Mouse (Mus musculus): ENCODE data around the gene Calcoco1.

Gene Calcoco1

GRCm38 (mm10) chr15:102721980-102722475 is at the start of gene Calcoco1:
Gene Calcoco1, minus strand, starts transcription at chr15:102722178.
- peak; percentile 83 to 94 for DNase-seq (ENCODE audit: low spot score in 2 of 2)

GRCm38 (mm10) chr15:102770866-102771265 is 48.9 kb upstream of the Calcoco1 start:
- DNase-seq (ENCODE audit: low spot score in 2 of 2): no peak

- no peak for DNase-seq (ENCODE audit: low spot score in 2 of 2)
Observed at GRCm38 (mm10) chr15:102765207-102765606, 43.2 kb upstream of the Calcoco1 start.

DNA sequence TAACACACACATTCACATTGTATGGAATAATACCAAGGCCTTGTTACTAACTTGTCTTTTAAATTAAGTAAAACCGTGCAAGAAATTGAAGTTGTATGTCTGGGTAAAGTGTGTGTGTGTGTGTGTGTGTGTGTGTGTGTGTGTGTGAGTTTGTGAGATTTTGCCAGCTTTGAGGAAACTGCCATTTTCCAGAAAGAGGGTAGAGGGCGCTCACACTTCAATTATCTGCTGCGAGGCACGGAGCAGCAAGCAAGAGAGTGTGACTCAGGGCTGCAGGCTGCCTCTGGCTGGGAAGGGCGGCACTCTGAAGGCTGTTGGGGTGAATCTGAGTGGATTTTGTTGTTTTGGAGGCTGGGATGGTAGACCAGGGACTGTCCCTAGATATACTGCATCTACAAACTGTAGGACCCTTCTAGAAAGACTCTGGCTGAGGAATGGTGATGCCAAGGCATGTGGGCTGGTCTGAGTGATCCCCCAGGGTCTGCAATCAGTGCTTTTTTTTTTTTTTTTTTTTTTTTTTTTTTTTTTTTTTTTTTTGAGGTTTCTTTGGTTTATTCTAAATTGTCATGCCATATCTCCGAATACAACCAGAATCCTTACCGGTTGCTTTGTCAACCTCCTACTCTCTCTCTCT is 39.9 kb upstream of the Calcoco1 start:
- DNase-seq (ENCODE audit: low spot score in 2 of 2): no peak

- DNase-seq (ENCODE audit: low spot score in 2 of 2): no peak
Observed at GRCm38 (mm10) chr15:102757686-102758085, 35.7 kb upstream of the Calcoco1 start.

- DNase-seq (ENCODE audit: low spot score in 2 of 2): no peak
Observed at GRCm38 (mm10) chr15:102755053-102755452, 33.1 kb upstream of the Calcoco1 start.

DNA sequence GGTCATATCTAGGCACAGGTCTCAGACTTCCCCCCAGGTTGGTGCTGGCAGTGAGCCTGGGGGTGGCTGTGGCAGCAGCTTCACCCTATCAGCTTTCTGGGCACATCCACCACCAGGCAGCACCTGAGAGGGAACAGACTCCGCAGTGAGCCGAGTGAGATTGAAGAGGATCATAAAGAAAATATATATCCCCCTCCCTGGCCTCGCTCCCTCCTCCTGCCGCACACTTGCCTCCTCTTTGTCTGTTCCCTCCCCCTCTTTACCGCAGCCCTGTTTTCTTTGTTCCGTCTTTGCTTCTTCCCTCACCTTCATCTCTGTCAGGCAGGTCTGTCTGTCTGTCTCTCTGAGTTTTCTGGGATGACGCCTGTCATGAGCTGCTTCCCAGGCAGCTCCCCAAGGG is 32.4 kb upstream of the Calcoco1 start:
- no peak for DNase-seq (ENCODE audit: low spot score in 2 of 2)

DNA sequence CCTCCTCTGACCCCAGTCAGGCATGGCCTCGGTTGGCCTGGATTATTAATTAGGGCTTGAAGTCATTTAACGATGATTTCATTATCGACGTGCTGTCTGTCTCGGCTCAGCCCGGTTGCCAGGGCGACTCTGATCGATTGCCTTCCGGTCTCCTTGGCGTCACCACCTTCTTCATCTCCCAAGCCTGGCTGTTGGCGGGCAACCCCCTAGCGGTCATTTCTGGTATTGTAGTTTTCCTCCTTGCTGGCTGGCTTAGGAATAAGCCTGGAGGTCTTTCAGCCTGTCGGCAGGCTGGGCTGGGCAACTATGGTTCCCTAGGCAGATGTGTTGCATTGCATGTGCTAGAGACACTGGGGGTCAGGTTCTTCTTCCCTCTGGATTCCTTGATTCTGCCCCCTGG is 31.2 kb upstream of the Calcoco1 start:
- DNase-seq (ENCODE audit: low spot score in 2 of 2): no peak

- no peak for DNase-seq (ENCODE audit: low spot score in 2 of 2)
Observed at GRCm38 (mm10) chr15:102752164-102752563, 30.2 kb upstream of the Calcoco1 start.

- no peak for DNase-seq (ENCODE audit: low spot score in 2 of 2)
Observed at GRCm38 (mm10) chr15:102750241-102750640, 28.3 kb upstream of the Calcoco1 start.

GRCm38 (mm10) chr15:102749103-102749502 is 27.1 kb upstream of the Calcoco1 start:
- DNase-seq (ENCODE audit: low spot score in 2 of 2): no peak

DNA sequence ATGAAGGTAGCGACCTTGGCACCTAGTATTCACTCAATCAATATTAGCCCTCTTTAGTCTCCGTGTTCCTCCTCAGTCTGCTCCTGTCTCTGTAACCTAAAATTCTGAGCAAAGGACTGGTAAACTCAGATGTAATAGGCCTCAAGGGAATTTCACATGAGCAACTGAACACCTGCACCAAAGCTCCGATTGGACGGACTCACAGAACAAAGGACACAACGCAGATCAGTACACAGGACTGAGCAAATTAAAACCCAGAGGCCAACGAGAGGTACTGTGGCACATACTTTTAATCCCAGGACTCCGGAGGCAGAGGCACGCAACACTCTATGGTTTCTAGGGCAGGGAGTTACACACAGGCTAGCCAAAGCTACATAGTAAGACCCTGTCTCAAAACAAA is 25.9 kb upstream of the Calcoco1 start:
- no peak for DNase-seq (ENCODE audit: low spot score in 2 of 2)

DNA sequence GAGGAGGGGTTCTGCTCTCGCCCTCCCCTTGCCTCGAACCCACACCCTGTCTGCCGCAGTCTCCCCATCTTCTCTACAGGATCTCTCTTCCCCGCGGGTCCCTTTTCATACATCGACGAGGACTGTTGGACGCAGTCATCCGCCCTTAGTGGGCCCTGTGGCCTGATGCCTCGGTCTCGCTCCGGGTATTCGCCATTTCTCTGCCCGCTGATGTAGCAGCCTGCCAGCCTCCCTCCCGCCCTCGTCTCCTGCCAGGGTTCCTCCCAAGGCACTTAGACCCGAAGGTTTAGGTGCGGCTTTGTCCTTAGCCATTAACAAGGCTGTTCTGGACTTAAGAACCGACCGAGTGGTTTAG is 25.3 kb upstream of the Calcoco1 start:
- no peak for DNase-seq (ENCODE audit: low spot score in 2 of 2)

- peak in 1 of 2 experiments; percentile 53 for DNase-seq (ENCODE audit: low spot score in 2 of 2)
Observed at GRCm38 (mm10) chr15:102746488-102747285, 24.7 kb upstream of the Calcoco1 start.

DNA sequence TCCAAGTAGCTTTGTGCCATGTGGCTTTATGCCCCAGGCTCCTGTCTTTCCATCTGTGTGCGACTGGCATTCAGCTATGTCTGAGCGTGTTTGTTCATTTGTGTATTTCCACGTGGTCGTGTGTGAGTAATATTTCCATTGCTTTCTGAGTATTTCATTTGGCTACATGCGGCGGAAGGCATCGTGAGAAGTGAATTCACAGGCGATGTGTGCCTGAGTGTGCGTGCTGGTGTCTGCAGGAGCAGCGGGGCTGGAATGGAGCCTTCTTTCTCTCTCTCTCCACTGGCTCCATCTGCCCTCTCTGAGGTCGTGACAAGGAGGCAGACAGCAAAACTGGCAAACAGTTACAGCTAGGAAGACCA is 24.1 kb upstream of the Calcoco1 start:
- no peak for DNase-seq (ENCODE audit: low spot score in 2 of 2)

DNA sequence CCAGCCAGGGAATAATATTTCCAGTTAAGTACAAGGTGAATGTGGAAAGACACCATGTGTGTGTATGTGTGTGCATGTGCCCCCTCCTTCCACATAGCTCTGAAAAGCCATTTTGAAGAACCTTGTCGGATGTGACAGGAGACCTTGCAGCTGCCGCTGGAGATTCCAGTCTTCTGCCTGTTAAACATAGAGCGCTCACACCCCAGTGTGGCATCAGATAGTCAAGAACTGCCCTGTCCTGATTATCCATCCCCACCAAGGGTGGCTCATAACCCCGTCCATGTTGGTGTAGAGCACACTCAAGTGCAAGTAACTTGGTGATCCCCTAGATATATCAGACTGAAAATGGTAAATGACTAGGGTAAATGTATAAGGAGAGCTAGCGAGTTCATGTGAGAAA is 23.4 kb upstream of the Calcoco1 start:
- no peak for DNase-seq (ENCODE audit: low spot score in 2 of 2)

GRCm38 (mm10) chr15:102744831-102745230 is 22.9 kb upstream of the Calcoco1 start:
- DNase-seq (ENCODE audit: low spot score in 2 of 2): no peak

GRCm38 (mm10) chr15:102744416-102744815 is 22.4 kb upstream of the Calcoco1 start:
- DNase-seq (ENCODE audit: low spot score in 2 of 2): no peak

DNA sequence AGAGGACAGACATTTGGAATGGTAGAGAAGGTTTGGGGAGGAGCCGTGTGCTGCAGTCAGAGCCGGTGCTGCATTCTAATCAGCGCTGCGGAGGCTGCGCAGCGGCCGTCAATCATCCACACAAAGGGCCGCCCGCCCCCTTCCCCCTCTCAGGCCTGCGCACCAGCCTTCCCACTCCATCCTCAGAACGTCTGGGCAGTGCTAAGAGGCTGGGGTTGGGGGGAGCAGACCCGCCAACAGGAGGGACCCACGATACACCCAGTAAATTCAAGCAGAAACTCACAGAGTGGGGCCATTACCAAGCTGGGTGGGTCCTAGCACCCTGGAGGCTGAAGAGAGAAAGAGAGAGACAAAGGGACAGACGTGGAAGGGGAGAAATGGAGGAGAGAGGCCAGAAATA is 22.0 kb upstream of the Calcoco1 start:
- no peak for DNase-seq (ENCODE audit: low spot score in 2 of 2)

GRCm38 (mm10) chr15:102743196-102743595 is 21.2 kb upstream of the Calcoco1 start:
- no peak for DNase-seq (ENCODE audit: low spot score in 2 of 2)

GRCm38 (mm10) chr15:102742589-102742988 is 20.6 kb upstream of the Calcoco1 start:
- DNase-seq (ENCODE audit: low spot score in 2 of 2): peak; percentile 90 to 95

DNA sequence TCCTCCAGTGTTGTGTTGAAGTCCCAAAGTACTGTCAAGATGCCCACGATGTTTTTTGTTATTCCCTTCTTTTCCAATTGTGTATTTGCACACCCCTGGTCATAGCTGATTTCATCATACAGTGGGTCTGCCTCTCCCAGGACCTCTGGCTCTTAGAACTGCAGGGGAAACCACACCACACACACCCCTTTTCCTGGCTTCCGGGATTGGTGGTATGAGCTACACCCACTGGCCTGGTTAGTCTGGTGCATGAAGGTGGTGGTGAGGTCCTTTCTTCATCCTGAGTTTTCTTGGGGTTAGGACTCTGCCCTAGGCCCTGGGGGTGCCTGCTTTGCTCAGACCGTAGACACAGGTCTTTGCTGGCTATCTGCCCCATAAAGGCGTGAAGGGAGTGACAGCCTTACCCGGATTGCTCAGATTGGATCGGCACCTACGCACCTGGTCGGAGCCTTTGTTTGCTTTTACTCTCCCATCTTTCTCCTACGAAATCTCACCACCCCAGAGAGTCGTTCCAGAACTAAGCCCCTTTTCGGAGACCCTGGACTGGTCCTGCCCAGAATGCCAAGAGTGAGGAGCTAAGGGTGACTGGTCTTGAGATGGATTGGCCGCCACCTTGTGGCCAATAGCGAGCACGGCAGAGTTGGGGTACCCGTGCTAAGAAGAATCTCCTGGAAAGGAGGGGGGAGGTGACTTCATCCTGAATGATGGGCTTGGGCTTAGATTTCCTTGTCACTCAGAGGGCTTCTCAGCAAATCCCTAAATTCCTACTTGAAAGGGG is 17.7 kb upstream of the Calcoco1 start:
- DNase-seq (ENCODE audit: low spot score in 2 of 2): peak in 1 of 2 experiments; percentile 54
